Mouse (Mus musculus): ENCODE data around the gene Uncx. TPM values are rescaled to one million over a fixed set of nuclear protein-coding genes. Genes with fewer than 3 reads are reported as not detected.
A peak's percentile ranks its signal among the peaks of the same experiment; 100 is the strongest.
"Not testable (repeated sequence)": the region's sequence is repeated elsewhere in the genome, so short reads cannot be mapped to it uniquely, and the experiment has no call there.

Uncx gene
- total RNA-seq, 4 experiments from 2014 or later: not detected

GRCm38 (mm10) chr5:139561363-139562001 is 18.2 kb downstream of the Uncx start:
- DNase-seq (ENCODE audit: low spot score): no peak

GRCm38 (mm10) chr5:139564663-139565062 is 21.4 kb downstream of the Uncx start:
- DNase-seq (ENCODE audit: low spot score): no peak

- no peak for DNase-seq (ENCODE audit: low spot score)
Measured at GRCm38 (mm10) chr5:139565462-139565861, 22.2 kb downstream of the Uncx start.

GRCm38 (mm10) chr5:139566640-139567399 is 23.5 kb downstream of the Uncx start:
- no peak for DNase-seq (ENCODE audit: low spot score)

GRCm38 (mm10) chr5:139568079-139568478 is 24.8 kb downstream of the Uncx start:
- DNase-seq (ENCODE audit: low spot score): no peak

- DNase-seq (ENCODE audit: low spot score): no peak
Measured at GRCm38 (mm10) chr5:139572526-139572925, 29.2 kb downstream of the Uncx start.

GRCm38 (mm10) chr5:139573606-139574311 is 30.5 kb downstream of the Uncx start:
- no peak for DNase-seq (ENCODE audit: low spot score)

- no peak for DNase-seq (ENCODE audit: low spot score)
Measured at GRCm38 (mm10) chr5:139575054-139575453, 31.8 kb downstream of the Uncx start.

- DNase-seq (ENCODE audit: low spot score): no peak
Measured at GRCm38 (mm10) chr5:139580171-139580743, 37.0 kb downstream of the Uncx start.

- DNase-seq (ENCODE audit: low spot score): no peak
Measured at GRCm38 (mm10) chr5:139581308-139581868, 38.1 kb downstream of the Uncx start.

GRCm38 (mm10) chr5:139584971-139585747 is 41.9 kb downstream of the Uncx start:
- DNase-seq (ENCODE audit: low spot score): no peak

GRCm38 (mm10) chr5:139585748-139586060 is 42.4 kb downstream of the Uncx start:
- no peak for DNase-seq (ENCODE audit: low spot score)

- not testable (repeated sequence) for DNase-seq (ENCODE audit: low spot score)
Measured at GRCm38 (mm10) chr5:139587459-139587858, 44.2 kb downstream of the Uncx start.

- DNase-seq (ENCODE audit: low spot score): peak; percentile 20
Measured at GRCm38 (mm10) chr5:139590682-139591360, 47.5 kb downstream of the Uncx start.

GRCm38 (mm10) chr5:139592011-139592410 is 48.7 kb downstream of the Uncx start:
- DNase-seq (ENCODE audit: low spot score): no peak

- DNase-seq (ENCODE audit: low spot score): no peak
Measured at GRCm38 (mm10) chr5:139592850-139593249, 49.6 kb downstream of the Uncx start.

GRCm38 (mm10) chr5:139593746-139594145 is 50.5 kb downstream of the Uncx start:
- no peak for DNase-seq (ENCODE audit: low spot score)

- no peak for DNase-seq (ENCODE audit: low spot score)
Measured at GRCm38 (mm10) chr5:139595001-139595400, 51.7 kb downstream of the Uncx start.

Measured in heart, adult 8-10 months (tissue).